Mouse (Mus musculus) ovary, postnatal 36 days (tissue): ENCODE measurements around the gene Cst13.

Experiments
- DNase-seq: peaks from one replicate; pipeline ENCODE4 v3.0.0; 2022; ENCODE audit warnings: low spot score, mixed read lengths

Cst13 gene

DNA sequence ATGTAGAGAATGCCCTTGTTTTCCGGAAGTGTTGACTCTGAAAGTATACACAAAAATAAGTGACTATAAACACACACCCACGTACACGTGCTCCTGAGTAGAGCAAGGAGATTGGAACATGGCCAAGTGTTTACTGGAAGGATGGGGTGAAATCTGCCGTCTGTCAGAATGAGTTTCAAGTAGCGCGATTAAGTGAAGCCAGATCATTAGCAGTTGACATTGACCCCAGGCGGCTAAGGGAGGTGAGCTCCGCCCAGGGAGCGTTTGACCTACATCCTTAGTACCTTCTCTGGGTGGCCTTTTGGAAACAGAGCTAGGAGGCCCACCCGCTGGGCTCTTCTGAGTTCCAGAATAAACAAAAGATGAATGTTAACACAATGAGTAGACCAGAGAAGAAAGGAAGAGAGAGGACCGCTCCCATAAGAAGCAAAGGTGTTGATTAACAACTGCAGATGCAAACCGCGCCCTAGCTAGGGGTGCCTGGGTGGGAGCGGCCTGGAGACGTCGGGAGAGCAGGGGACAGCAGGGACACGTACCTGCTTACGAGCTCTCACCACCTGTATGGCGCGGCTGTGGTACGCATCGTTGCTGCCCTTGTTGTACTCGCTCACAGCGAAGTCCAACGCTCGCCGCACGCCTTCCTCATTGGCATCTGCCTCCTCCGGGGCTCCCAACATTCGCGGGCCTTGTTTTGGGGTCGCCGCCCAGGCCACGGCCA lies 54.9 kb downstream of the Cst13 start:
- no peak for DNase-seq

DNA sequence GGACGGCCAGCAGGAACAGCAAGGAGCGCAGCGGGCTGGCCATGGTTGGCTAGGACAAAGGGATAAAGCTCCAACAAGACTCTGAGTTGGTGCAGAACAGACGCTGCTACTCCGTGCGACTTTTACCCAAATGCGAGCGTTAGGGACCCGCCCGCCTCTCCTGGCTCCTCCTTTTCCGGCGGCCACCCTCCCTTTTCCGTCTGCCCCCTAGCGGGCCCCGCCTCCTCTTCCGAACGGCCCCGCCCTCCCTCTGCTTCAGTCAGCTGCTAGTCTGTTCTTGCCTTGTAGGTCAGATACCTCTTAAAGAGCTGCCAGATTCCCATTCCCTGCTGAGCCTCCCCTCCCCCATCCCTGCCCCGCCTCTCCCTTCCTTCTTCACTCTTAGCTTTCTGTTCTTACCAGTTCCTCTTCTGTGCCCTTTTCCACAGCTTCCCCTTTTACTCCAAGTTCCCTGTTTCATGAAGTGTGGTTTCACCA lies 55.5 kb downstream of the Cst13 start, which contains the start of gene Cst3:
Gene Cst3 (minus strand): TSS at position 358 of the 477 bp plus-strand sequence.
- DNase-seq, result peak; percentile 93

DNA sequence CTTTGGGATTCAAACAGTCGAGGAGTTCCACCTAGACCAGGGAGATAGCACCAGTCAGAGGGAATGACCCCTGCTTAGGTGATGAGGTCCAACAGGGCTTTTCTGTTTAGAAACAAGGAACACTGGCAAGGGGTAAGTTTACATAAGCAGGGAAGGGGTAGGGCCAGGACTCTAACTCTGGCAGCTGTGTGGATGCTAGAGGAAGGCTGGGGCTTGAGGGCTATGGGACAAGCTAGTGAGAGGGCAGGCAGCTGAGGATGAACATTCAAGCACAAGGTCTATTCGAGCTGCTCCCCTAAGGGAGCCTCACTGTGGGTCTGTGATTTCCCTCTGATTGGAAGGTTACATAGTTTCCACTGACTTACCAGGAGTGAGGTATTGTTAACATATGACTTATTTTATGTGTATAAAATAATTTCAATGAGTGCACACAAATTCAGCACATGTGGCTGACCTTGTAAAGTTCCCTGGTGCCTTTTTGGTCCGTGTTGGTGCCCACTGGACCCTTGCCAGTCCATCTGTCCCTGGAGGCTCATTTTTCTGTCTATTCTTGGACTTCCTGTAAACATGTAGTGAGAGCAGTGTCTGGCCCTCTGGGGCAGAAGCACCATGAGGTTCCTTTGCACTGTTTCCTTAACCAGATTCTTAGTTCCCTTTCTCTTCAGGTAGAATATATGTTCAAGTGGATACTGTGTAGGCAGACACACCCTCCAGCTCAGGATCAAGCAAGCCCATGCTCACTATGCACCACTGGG lies 57.3 kb downstream of the Cst13 start:
- DNase-seq, result peak; percentile 41

DNA sequence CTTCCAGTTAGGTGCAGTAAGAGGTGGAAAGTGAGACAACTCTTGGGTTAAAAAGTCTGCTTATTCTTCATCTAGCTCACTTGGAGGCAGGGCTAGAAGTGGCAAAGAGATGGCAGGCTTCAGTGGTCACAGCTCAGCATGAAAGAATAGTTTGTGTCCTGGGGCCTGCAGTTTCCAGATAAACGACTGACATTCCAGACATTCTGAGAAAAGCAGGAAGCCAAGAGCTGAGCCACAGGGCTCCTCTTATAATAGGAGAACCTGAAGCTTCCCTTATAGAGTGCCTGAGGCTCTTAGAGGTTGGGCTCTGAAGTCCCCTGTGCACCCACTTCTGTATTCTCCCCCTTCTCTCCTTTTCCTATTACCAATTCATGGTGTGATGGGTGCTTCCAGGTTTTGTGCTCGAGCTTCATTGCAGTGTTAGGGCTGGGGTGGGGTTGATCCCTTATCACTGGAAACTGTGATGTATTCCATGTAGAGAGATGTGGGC lies 58.8 kb downstream of the Cst13 start:
- DNase-seq, result no peak

DNA sequence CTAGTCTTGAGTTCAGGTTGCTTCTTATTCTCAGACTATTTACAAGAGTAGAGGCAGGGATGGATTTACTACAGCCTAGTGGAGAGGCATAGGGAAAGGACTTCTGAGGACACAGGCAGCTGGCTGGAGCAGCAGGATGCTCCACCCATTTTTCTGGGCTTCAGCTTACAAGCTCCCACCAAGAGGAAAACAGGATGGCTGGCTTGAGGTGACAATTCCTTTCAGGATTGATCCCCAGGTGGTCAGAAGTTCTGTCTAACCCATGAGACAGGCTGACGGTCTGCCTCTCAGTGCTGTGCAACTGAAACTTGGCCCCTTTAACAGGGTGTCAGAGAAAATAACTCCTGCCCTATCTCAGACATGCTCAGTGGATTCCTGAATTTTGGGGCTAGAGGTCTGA lies 59.3 kb downstream of the Cst13 start:
- DNase-seq, result no peak
